Mouse (Mus musculus): Measurements from ENCODE around the gene Eri2. TPM values are rescaled to one million over a fixed set of nuclear protein-coding genes. Genes with fewer than 3 reads are reported as not detected.
"Not testable (repeated sequence)": the region's sequence is repeated elsewhere in the genome, so short reads cannot be mapped to it uniquely, and the experiment has no call there.

Gene Eri2
- total RNA-seq, 1 experiment from 2014 or later, result 3.3 TPM

DNA sequence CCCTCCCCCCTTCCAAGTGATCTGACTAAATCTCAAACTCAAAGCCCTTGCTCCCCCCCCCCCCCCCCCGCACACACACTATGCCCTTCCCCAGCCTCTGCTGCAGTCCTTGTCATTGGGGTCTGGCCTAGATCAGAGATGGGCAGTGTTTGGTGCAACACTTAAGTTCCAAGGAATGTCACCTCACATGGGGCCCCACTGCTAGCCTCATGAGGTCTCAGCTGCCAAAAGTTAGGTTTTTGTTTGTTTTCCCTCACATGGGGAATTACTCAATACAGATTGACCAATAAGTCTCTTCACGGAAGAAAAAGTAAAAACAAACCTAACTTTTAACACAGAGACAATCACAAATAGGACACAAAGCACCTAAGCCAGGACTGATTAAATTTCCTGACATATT is 45.1 kb downstream of the Eri2 start:
- ATAC-seq (ENCODE audit: extremely low read depth, insufficient number of reproducible peaks, low FRiP score, poor library complexity, severe bottlenecking), result no peak

DNA sequence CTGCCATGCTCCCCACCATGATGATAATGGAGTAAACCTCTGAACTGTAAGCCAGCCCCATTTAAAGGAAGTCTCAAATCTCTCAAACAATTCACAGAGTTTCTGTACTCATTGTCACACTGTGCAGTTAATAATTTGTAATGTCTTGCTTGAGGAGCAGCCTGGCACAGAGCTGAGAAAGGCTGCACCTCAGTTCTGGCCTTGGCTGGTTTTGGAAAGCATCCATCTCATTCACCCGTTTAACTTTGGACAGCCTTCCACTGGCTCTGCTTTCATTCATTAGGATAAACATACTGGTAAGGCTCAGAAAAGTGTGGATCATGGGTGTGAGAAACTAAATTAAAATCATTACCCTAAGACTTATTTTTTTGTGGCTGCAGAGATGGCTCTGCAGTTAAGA is 48.0 kb downstream of the Eri2 start:
- ATAC-seq (ENCODE audit: extremely low read depth, insufficient number of reproducible peaks, low FRiP score, poor library complexity, severe bottlenecking), result no peak

DNA sequence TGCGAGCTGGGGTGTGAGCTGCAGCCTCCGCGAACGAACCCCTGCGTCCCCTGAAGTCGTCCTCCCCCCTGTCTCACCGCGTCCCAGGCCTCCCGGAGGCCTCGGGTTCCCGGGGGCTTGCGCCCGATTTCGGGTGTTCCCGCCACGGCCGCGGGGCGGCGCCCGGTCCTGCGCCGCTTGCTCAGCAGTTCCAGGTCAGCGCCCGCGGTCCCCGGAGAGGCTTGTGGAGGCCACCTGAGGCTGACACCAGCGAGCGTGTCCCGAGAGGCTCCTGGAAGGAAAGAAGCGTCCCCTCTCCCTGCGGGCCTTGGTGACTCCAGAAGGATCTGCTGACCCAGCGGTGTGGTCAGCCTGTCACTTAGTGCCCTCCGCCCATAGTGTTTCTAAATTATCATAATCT is 49.5 kb downstream of the Eri2 start:
- no peak for ATAC-seq (ENCODE audit: extremely low read depth, insufficient number of reproducible peaks, low FRiP score, poor library complexity, severe bottlenecking)

DNA sequence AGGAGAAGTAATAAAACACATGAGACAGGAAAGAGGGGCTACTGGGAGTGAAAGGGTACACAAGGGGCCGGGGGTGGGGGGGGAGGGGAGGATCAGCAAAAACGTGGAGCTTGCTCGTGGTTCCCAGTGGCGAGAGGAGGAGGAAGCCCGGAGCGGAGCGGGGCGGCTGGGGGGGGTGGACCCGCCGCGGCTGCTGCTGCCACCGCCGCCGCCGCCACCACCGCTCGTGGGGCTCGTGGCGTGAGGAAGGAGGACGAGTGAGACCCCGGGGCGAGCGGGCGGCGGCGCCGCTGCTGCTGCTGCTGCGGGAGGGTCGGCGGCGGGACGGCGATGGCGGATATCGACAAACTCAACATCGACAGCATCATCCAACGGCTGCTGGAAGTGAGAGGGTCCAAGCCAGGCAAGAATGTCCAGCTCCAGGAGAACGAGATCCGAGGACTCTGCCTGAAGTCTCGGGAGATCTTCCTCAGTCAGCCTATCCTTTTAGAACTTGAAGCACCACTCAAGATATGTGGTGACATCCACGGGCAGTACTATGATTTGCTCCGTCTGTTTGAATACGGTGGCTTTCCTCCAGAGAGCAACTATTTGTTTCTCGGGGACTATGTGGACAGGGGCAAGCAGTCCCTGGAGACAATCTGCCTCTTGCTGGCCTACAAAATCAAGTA is 53.9 kb downstream of the Eri2 start:
- peak; percentile 51; the same call in 1 of the 2 replicates for ATAC-seq (ENCODE audit: extremely low read depth, insufficient number of reproducible peaks, low FRiP score, poor library complexity, severe bottlenecking)

DNA sequence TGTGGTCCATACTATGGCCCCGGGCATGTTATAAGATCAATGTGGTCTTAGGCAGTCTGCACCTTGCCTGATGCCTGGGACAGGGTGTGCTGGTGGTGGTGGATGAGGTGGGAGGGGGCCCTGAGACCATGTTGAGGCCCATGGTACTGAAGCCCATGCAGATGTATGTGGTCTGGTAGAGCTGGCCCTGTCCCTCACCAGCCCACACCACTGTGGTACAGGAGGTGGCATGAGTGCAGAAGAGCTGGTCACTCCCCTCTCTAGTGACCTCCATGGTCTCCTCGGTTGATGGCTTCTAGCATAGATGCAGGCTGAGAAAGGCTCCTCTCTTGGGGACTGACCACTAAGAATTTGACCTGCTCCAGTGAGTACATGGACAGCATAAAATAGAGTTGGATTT is 55.0 kb downstream of the Eri2 start:
- no peak for ATAC-seq (ENCODE audit: extremely low read depth, insufficient number of reproducible peaks, low FRiP score, poor library complexity, severe bottlenecking)

DNA sequence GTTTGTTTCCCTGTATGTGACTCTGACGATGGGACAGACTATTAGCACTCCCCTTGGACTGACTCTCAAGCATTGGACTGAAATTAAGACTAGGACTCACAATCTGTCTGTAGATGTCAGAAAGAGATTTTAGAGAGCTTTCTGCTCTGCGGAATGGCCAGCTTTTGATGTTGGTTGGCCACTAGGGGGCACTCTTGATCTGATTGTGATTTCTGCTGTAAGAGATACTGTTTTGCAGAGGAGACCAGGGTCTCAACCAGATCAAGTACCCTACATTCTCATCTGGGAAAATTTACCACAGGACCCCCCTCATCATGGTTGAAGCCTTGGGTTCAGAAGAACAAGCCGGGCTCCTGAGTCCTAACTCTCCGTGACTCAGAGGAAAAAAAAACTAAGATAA is 62.6 kb downstream of the Eri2 start:
- not testable (repeated sequence) for ATAC-seq (ENCODE audit: extremely low read depth, insufficient number of reproducible peaks, low FRiP score, poor library complexity, severe bottlenecking)

DNA sequence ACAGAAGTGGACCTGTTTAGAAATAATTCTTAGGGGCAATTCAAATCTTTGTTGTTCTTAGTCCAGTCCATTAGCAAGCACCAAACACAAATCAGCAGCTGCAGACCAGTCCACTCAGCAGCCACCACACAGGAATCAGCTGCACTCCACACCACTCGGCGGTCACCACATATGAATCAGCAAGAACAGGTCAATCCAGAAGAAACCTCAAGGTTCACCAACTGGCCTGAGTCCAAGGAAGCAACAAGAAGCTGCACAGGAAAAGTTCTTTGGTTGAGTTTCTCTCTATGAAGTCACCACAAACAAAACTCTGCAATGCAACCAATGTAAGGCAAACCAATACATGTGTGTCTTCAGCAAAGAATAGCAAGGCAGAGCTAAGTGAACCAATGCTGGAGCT is 66.2 kb downstream of the Eri2 start:
- ATAC-seq (ENCODE audit: extremely low read depth, insufficient number of reproducible peaks, low FRiP score, poor library complexity, severe bottlenecking), result no peak

DNA sequence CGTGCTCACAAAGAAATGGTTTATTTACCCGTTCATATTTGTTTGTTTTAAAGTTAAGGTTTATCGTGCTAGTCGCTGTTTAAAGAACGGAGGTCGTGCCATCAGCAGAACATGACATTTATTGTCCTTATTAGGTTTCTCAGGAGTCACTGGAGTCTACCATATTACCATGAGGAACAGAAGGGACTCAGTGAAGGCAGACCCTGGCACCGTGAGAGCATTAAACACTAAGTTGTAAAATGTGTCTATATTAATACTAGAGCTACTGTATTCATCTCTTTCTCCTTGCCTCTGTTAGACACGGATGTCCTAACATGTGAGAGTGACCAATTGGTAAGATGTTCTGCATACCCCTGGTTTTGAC is 72.9 kb downstream of the Eri2 start:
- ATAC-seq (ENCODE audit: extremely low read depth, insufficient number of reproducible peaks, low FRiP score, poor library complexity, severe bottlenecking), result no peak

DNA sequence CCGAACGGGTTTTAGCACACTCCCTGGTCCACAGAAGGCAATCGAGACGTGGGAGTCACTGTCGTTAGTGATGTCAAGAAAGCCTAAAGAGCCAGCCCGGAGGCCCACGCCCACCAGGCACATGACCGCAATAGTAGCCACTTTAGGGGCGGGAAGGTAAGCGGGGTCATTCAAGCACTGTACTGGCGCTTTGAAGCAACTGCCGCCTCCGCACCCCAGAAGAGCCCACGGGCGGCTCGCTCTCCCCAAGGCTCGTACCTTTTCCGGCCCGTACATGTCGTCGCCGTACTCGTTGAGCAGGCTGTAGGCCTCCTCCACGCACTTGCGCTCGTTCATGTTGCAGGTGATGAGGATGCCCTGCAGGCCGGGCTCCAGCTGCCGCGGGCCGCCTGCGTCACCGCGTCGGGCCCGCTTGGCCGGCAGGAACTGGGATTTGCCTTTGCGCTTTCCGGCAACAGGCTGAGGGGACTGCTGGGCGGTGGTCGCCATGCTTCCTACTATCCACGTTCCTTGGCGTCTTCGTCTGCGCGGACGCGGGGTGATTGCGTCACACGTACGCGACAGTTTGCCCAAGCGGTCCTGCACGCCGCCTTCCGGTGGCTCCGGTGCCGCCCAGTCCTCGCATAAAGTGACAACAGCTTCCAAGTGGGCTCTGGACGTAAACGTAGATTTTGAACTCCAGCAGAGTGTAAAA is 73.5 kb downstream of the Eri2 start, which contains the start of gene Thumpd1:
Gene Thumpd1 (minus strand): TSS at position 546 of the 694 bp plus-strand sequence.
- peak; percentile 88 for ATAC-seq (ENCODE audit: extremely low read depth, insufficient number of reproducible peaks, low FRiP score, poor library complexity, severe bottlenecking)

Other genes starting within 250 kb of the Eri2 start
- under 0.01 TPM in 1 of 2 replicates, not detected in the other for gene Acsm2, start 239.7 kb downstream of the Eri2 start, total RNA-seq (2017)
- not detected in 2 replicates for gene Acsm1, start 187.0 kb downstream of the Eri2 start, total RNA-seq (2017)
- not detected in 2 replicates for gene Acsm4, start 104.0 kb downstream of the Eri2 start, total RNA-seq (2017)
- 45.3 and 46.3 TPM in 2 replicates for gene Thumpd1, start 73.3 kb downstream of the Eri2 start, total RNA-seq (2017)
- gene Acsm3, start 33.1 kb downstream of the Eri2 start, total RNA-seq (2017), result not detected in 2 replicates
- 15.4 and 25.5 TPM in 2 replicates for gene Rexo5, start 52 bp downstream of the Eri2 start, total RNA-seq (2017)
- 4.3 and 4.8 TPM in 2 replicates for gene Lyrm1, start 101.8 kb upstream of the Eri2 start, total RNA-seq (2017)
- gene Dcun1d3, start 102.2 kb upstream of the Eri2 start, total RNA-seq (2017), result 16.2 and 20.5 TPM in 2 replicates